In the genomic region with DNA sequence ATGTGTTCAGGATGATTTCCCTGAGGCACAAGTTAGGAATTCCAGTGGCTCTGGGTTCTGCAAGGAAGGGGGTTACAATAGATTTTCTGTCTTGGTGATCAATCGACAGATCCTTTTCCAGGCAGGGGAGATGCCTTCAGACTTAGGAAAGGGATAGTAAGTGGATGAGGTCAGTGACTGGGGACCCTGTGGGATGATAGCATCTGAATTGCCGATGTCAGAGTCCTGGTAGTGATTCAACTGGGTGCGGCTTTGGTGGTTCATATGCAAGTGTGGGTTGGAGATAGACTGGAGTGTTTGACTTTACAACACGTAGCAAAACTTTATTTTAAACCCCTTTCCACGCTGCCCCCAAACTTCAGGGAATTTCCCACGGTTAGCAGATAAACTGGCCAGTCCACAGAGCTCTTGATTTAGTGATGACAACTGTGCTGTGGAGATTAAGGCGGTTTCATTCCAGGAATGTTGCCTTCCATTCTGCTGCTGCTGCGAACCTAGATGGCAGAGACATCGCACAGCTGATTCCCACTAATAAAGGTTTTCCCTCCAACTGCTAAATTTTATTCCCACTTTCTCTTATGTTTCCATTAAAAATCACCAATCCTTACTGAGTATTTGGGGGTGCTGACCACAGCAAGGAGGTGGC, we compare ENCODE assay signal across 20 mouse cellular contexts. TPM values are rescaled to one million over a fixed set of nuclear protein-coding genes. Genes with fewer than 3 reads are reported as not detected.
DNase-seq lines count a peak whose midpoint lies in the region; ATAC-seq and TF ChIP-seq lines count a peak whose summit lies in the region.
"Had no signal": no experiment of that assay in that cellular context is flagged by ENCODE, and none has a peak within 500 bp of the region (broad histone marks: within the 10 kb centered on the region; RNA-seq: fewer than 3 reads in every experiment).

No protein-coding gene starts in this region.

- no peak overlapping the region for H3K9ac ChIP-seq in hindbrain, embryonic 13.5 days
- H3K9ac ChIP-seq in heart, postnatal 0 days (replicated peaks; ENCODE audit: low read depth, low read length), result no peak overlapping the region
- no peak overlapping the region for H3K9ac ChIP-seq in forebrain, embryonic 13.5 days
- H3K9ac ChIP-seq: hindbrain, embryonic 14.5 days; liver, embryonic 14.5 days; midbrain, embryonic 15.5 days; neural tube, embryonic 15.5 days had no signal

- TF ChIP-seq CTCF in heart, postnatal 0 days (IDR thresholded peaks at IDR 0.05; ENCODE audit: low read depth), result no peak

- H3K36me3 ChIP-seq in hindbrain, embryonic 13.5 days, result no peaks in the 10 kb centered on the region
- no peaks in the 10 kb centered on the region for H3K36me3 ChIP-seq in hindbrain, embryonic 10.5 days
- no peaks in the 10 kb centered on the region for H3K36me3 ChIP-seq in heart, postnatal 0 days (replicated peaks; ENCODE audit: control insufficient read depth, insufficient read depth, low read length)
- no peaks in the 10 kb centered on the region for H3K36me3 ChIP-seq in forebrain, embryonic 13.5 days (ENCODE audit: poor library complexity, severe bottlenecking)
- H3K36me3 ChIP-seq: midbrain, embryonic 15.5 days; neural tube, embryonic 15.5 days had no signal

- peak overlapping the region; percentile 40; the same call in 1 of the 2 replicates for H3K27ac ChIP-seq in hindbrain, embryonic 13.5 days
- H3K27ac ChIP-seq in hindbrain, embryonic 10.5 days, result no peak overlapping the region
- H3K27ac ChIP-seq in heart, postnatal 0 days (ENCODE audit: low read depth), result peak overlapping the region; percentile 57
- no peak overlapping the region for H3K27ac ChIP-seq in forebrain, embryonic 13.5 days
- H3K27ac ChIP-seq: hindbrain, embryonic 14.5 days; liver, embryonic 14.5 days; midbrain, embryonic 15.5 days; neural tube, embryonic 15.5 days had no signal

- H3K27me3 ChIP-seq in hindbrain, embryonic 13.5 days, result no peaks in the 10 kb centered on the region
- no peaks in the 10 kb centered on the region for H3K27me3 ChIP-seq in hindbrain, embryonic 10.5 days (ENCODE audit: insufficient read depth, poor library complexity, severe bottlenecking)
- H3K27me3 ChIP-seq in heart, postnatal 0 days (ENCODE audit: control insufficient read depth, insufficient read depth, low read length), result no peaks in the 10 kb centered on the region
- no peaks in the 10 kb centered on the region for H3K27me3 ChIP-seq in forebrain, embryonic 13.5 days
- H3K27me3 ChIP-seq: CH12.LX; midbrain, embryonic 15.5 days; neural tube, embryonic 15.5 days had no signal

- no peaks in the 10 kb centered on the region for H3K9me3 ChIP-seq in hindbrain, embryonic 13.5 days
- no peaks in the 10 kb centered on the region for H3K9me3 ChIP-seq in hindbrain, embryonic 10.5 days
- H3K9me3 ChIP-seq in heart, postnatal 0 days (replicated peaks; ENCODE audit: control insufficient read depth, low read length), result no peaks in the 10 kb centered on the region
- H3K9me3 ChIP-seq in forebrain, embryonic 13.5 days (replicated peaks), result no peaks in the 10 kb centered on the region
- H3K9me3 ChIP-seq: midbrain, embryonic 15.5 days; neural tube, embryonic 15.5 days had no signal

- H3K4me3 ChIP-seq in hindbrain, embryonic 13.5 days, result no peak overlapping the region
- H3K4me3 ChIP-seq in hindbrain, embryonic 10.5 days, result no peak overlapping the region
- H3K4me3 ChIP-seq in heart, postnatal 0 days (ENCODE audit: low read depth, low read length), result no peak overlapping the region
- no peak overlapping the region for H3K4me3 ChIP-seq in forebrain, embryonic 13.5 days
- H3K4me3 ChIP-seq: midbrain, embryonic 15.5 days; neural tube, embryonic 15.5 days had no signal

- H3K4me1 ChIP-seq in hindbrain, embryonic 13.5 days (replicated peaks), result peaks cover 57% of the 10 kb centered on the region
- peaks cover 34% of the 10 kb centered on the region for H3K4me1 ChIP-seq in hindbrain, embryonic 10.5 days (replicated peaks)
- peaks cover 84% of the 10 kb centered on the region for H3K4me1 ChIP-seq in heart, postnatal 0 days (ENCODE audit: control insufficient read depth, insufficient read depth)
- peaks cover 31% of the 10 kb centered on the region for H3K4me1 ChIP-seq in forebrain, embryonic 13.5 days

- 86% methylated on average over 9 of the region's 9 CpGs for WGBS in hindbrain, embryonic 13.5 days
- WGBS in hindbrain, embryonic 10.5 days, result 84% methylated on average over 9 of the region's 9 CpGs
- WGBS in heart, postnatal 0 days, result 24% methylated on average over 9 of the region's 9 CpGs
- 92% methylated on average over 9 of the region's 9 CpGs for WGBS in forebrain, embryonic 13.5 days

- peak; percentile 92 for DNase-seq in heart, adult 11 months
- DNase-seq in heart, adult 8-10 months (ENCODE audit: low spot score), result no peak
- DNase-seq in hindbrain, embryonic 10.5 days (ENCODE audit: low spot score), result no peak
- DNase-seq in ES-CJ7 (ENCODE audit: low read depth, low spot score), result peak; percentile 8
- no peak for DNase-seq in heart, postnatal 0 days (ENCODE audit: low spot score)
- no peak for DNase-seq in adrenal gland, adult (ENCODE audit: inconsistent age in 2 of 2, low spot score in 1 of 2)
- DNase-seq: adrenal gland, adult 2 months; cerebellum, adult 2 months; gastrocnemius, postnatal 25 days; kidney, adult 9 months; kidney, postnatal 36 days; layer of hippocampus, adult 9-11 months; right cerebral cortex, postnatal 14 days had no signal

- ATAC-seq in hindbrain, embryonic 13.5 days (ENCODE audit: low FRiP score), result no peak
- ATAC-seq in heart, postnatal 0 days (ENCODE audit: insufficient read depth, low read depth), result no peak
- ATAC-seq in forebrain, embryonic 13.5 days, result no peak
- ATAC-seq: midbrain, embryonic 15.5 days had no signal

- H3K4me2 ChIP-seq in hindbrain, embryonic 13.5 days, result no peak overlapping the region
- H3K4me2 ChIP-seq in heart, postnatal 0 days (ENCODE audit: low read depth, low read length), result peak overlapping the region; percentile 13; the same call in 1 of the 2 replicates
- H3K4me2 ChIP-seq in forebrain, embryonic 13.5 days, result no peak overlapping the region
- H3K4me2 ChIP-seq: hindbrain, embryonic 14.5 days; midbrain, embryonic 15.5 days; neural tube, embryonic 15.5 days had no signal

- TF ChIP-seq EP300 in heart, postnatal 0 days (IDR thresholded peaks at IDR 0.05; ENCODE audit: low read depth), result no peak

RNA-seq across cellular contexts. Expression of a gene that starts 52.3 kb away (rescaled TPM):
- 10 to 100 TPM; 63.9 to 82.9 (median 76.6) TPM for total RNA-seq in heart, adult 8-10 months (2022)
- 25.0 and 27.4 TPM in 2 replicates for polyA plus RNA-seq in hindbrain, embryonic 13.5 days (2015; fragmentation: Nextera tagmentation; extraction: Ambion mirVana)
- polyA plus RNA-seq in hindbrain, embryonic 10.5 days (2016; fragmentation: Nextera tagmentation; extraction: Ambion mirVana), result 8.4 and 11.6 TPM in 2 replicates
- total RNA-seq in heart, postnatal 0 days (2014; rRNA removed; ENCODE audit: low replicate concordance), result 33.8 and 44.5 TPM in 2 replicates
- polyA plus RNA-seq in heart, postnatal 0 days (2015; fragmentation: Nextera tagmentation; extraction: Ambion mirVana), result 12.3 and 12.8 TPM in 2 replicates
- 17.6 and 20.6 TPM in 2 replicates for polyA plus RNA-seq in forebrain, embryonic 13.5 days (2015; fragmentation: Nextera tagmentation; extraction: Ambion mirVana)

Comparison
In these comparisons a context has a peak if more than half of its experiments do, and no peak if none do; other contexts are left out.
1. DNase-seq: peak in heart, adult 11 months (single experiment) and ES-CJ7 (single experiment); none in heart, adult 8-10 months (single experiment), hindbrain, embryonic 10.5 days (single experiment), heart, postnatal 0 days (single experiment) and adrenal gland, adult (0 of 2).
2. H3K27ac ChIP-seq: peak in hindbrain, embryonic 13.5 days (single experiment) and heart, postnatal 0 days (single experiment); none in hindbrain, embryonic 10.5 days (single experiment) and forebrain, embryonic 13.5 days (single experiment).